Mouse (Mus musculus): ENCODE measurements around the gene Zfp239.
A peak's percentile ranks its signal among the peaks of the same experiment; 100 is the strongest.

Gene Zfp239

GRCm38 (mm10) chr6:117907301-117907978 lies 45.5 kb downstream of the Zfp239 start:
- peak; percentile 72 for DNase-seq (ENCODE audit: low spot score)

GRCm38 (mm10) chr6:117907979-117908355 lies 46.1 kb downstream of the Zfp239 start:
- DNase-seq (ENCODE audit: low spot score), result no peak

- DNase-seq (ENCODE audit: low spot score), result no peak
Observed at GRCm38 (mm10) chr6:117908424-117908900, 46.6 kb downstream of the Zfp239 start.

GRCm38 (mm10) chr6:117910120-117910661 lies 48.3 kb downstream of the Zfp239 start:
- DNase-seq (ENCODE audit: low spot score), result no peak

- no peak for DNase-seq (ENCODE audit: low spot score)
Observed at GRCm38 (mm10) chr6:117914541-117914940, 52.6 kb downstream of the Zfp239 start.

- DNase-seq (ENCODE audit: low spot score), result no peak
Observed at GRCm38 (mm10) chr6:117916205-117916736, 54.4 kb downstream of the Zfp239 start.

GRCm38 (mm10) chr6:117916737-117917426 lies 55.0 kb downstream of the Zfp239 start:
- DNase-seq (ENCODE audit: low spot score), result peak; percentile 63

GRCm38 (mm10) chr6:117917576-117917975 lies 55.7 kb downstream of the Zfp239 start:
- DNase-seq (ENCODE audit: low spot score), result peak; percentile 47

- no peak for DNase-seq (ENCODE audit: low spot score)
Observed at GRCm38 (mm10) chr6:117918043-117918442, 56.1 kb downstream of the Zfp239 start.

- DNase-seq (ENCODE audit: low spot score), result no peak
Observed at GRCm38 (mm10) chr6:117920659-117921640, 59.0 kb downstream of the Zfp239 start.

GRCm38 (mm10) chr6:117922041-117922440 lies 60.1 kb downstream of the Zfp239 start:
- no peak for DNase-seq (ENCODE audit: low spot score)

All from ovary, postnatal 10 days (tissue).